Mouse (Mus musculus) olfactory bulb, adult 2 months (tissue): ENCODE measurements around the gene Npvf.

Experiments used
- CTCF ChIP-seq: fragments of 200-500 bp; IDR thresholded peaks from 2 replicates; pipeline ENCODE4 v1.5.1; 2012; ENCODE audit warnings: low read depth, mild to moderate bottlenecking, low read length, moderate library complexity; ENCODE audit not compliant: insufficient read depth
- POLR2A ChIP-seq: fragments of 200-500 bp; IDR thresholded peaks from 2 replicates; pipeline ENCODE4 v1.6.1; 2012; ENCODE audit warnings: mild to moderate bottlenecking, low read depth, low read length, moderate library complexity; ENCODE audit not compliant: insufficient read depth

- TF ChIP-seq CTCF (no peak), POLR2A (no peak)
These were observed 17.0 kb upstream of the Npvf start for GRCm38 (mm10) chr6:50671191-50671590.
